Mouse (Mus musculus) right cerebral cortex, postnatal 4 days (tissue): ENCODE results near the gene Desi2.
"Not testable (repeated sequence)": the region's sequence is repeated elsewhere in the genome, so short reads cannot be mapped to it uniquely, and the experiment has no call there.

ENCODE experiments used
- DNase-seq: peaks from one replicate; pipeline ENCODE4 v3.0.0-alpha.2; 2022

Gene Desi2

GRCm38 (mm10) chr1:178187216-178187791 is at the start of gene Desi2:
Gene Desi2, plus strand, starts transcription at chr1:178187417.
- DNase-seq: peak; percentile 77

GRCm38 (mm10) chr1:178146513-178146912 is 40.7 kb upstream of the Desi2 start:
- not testable (repeated sequence) for DNase-seq

- not testable (repeated sequence) for DNase-seq
Measured at GRCm38 (mm10) chr1:178146915-178147314, 40.3 kb upstream of the Desi2 start.

GRCm38 (mm10) chr1:178182251-178182650 is 5.0 kb upstream of the Desi2 start:
- no peak for DNase-seq

GRCm38 (mm10) chr1:178185591-178185990 is 1.6 kb upstream of the Desi2 start:
- no peak for DNase-seq

GRCm38 (mm10) chr1:178187810-178188209 is 593 bp downstream of the Desi2 start:
- DNase-seq: not testable (repeated sequence)

DNA sequence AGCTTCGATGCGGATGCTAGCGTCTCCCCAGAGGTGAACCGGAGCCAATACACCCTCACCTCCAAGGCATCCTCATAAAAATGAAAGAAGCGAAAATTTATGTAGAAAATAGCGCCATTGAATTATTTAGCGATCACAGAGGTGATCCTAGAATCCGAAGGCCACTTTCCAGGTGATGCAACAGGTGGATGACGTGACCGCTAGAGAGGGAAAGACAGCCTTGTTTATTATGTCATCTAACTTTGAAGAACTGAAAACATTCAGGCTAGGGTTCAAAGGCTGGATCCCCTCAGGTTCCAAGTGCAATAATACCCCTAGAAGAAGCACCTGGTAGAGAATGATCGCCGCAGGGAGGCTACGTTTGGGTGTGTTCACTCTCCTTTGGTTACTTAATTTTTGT is 1.2 kb downstream of the Desi2 start:
- no peak for DNase-seq

- DNase-seq: no peak
Measured at GRCm38 (mm10) chr1:178205701-178206325, 18.6 kb downstream of the Desi2 start.

DNA sequence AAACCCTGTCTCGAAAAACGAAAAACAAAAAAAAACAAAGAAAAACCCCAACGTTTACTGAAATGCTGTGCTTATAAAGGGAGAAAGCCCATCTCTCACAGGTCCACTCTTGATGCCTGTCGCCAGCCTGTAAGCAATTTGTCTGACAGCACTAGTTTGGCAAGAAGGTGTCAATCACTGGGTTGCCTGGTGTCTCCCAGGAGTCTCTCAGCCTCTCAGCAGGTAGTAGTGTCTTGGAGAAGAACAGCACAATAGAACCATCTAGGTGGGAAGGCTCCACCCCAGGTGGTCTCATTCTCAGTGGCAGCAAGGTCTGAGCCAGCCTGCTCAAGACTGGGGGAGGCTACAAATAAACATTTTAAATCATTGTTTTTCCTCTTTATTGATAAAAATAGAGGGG is 20.6 kb downstream of the Desi2 start:
- not testable (repeated sequence) for DNase-seq

- DNase-seq: no peak
Measured at GRCm38 (mm10) chr1:178209966-178210365, 22.7 kb downstream of the Desi2 start.

DNA sequence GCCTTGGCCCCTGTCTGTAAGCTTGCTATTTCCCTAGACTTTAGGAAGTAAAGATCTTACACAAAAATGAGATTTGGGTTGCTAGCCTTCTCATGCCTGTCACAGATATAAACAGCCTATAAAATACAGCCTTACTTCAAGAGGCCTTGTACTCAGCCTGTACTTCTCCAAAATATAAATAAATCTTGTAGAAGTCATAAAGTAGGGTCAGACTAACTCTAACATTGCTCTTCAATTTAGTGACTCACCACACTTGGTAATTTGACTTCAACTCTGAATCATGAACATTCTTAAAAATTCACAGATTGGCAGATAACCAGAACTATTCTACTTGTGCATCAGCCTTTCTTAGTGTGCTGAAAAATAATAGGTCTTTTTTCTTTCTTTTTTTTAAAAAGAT is 29.9 kb downstream of the Desi2 start:
- DNase-seq: no peak

DNA sequence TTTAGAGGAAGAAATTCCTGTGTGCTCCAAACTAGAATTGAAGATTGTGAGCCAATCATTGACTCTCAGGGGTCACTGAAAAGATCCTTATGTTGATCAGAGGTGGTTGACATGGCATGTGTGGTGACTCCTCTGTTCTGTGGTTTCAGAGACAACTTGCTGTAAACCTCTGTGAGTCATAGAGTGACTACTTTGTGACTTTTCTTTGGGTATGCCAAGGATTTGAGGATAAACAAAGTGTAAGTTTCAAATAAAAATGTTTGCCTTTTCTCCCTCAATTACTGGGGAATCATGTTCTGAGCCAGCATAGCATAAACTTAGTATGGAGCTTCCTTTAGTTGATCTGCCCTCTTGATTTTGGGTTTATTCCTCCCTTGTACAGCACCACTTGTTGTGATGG is 31.1 kb downstream of the Desi2 start:
- no peak for DNase-seq

DNA sequence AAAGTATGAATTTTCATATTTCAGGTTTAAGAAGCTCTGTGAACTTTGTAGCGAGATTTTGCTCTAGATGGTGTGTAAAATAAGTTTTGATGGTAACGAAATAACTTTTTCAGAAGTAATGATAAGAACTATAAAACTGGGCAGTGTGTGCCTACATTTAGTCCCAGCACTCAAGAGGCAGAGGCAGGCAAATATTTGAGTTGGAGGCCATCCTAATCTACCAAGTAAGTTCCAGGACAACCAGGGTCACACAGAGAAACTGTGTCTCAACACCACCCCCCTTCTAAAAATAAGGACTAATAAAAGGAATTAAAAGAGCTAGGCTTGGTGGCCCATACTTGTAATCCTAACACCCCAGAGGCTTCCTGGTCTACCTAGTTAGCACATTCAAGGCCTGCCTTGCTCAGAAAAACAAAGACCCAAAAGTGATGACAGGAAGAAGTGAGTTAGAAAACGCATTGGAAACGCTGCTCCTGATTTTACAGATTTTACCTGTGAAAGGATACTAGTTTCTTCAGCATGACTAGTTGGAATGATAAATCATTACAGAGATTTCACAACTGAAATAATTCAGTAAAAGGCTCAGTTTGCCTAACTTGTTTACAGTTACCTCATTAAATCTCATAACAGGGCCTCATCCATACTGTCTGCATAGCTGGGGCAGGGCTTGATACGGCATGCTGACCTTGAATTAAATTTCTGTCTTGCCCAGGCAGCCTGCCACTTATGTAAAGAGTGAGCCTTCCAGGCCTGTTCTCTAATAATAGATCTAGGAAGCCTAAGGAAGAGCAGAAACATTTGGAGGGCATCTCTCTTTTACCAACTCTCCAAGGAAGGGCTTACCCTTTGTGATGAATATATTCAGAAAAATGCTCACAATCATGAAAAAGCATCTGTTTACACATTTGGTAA is 32.2 kb downstream of the Desi2 start:
- DNase-seq: no peak

GRCm38 (mm10) chr1:178228888-178229287 is 41.7 kb downstream of the Desi2 start:
- not testable (repeated sequence) for DNase-seq

GRCm38 (mm10) chr1:178234109-178234508 is 46.9 kb downstream of the Desi2 start:
- DNase-seq: no peak

- DNase-seq: no peak
Measured at GRCm38 (mm10) chr1:178235919-178236466, 48.8 kb downstream of the Desi2 start.

- DNase-seq: no peak
Measured at GRCm38 (mm10) chr1:178238676-178239075, 51.5 kb downstream of the Desi2 start.

- no peak for DNase-seq
Measured at GRCm38 (mm10) chr1:178241884-178242508, 54.8 kb downstream of the Desi2 start.

DNA sequence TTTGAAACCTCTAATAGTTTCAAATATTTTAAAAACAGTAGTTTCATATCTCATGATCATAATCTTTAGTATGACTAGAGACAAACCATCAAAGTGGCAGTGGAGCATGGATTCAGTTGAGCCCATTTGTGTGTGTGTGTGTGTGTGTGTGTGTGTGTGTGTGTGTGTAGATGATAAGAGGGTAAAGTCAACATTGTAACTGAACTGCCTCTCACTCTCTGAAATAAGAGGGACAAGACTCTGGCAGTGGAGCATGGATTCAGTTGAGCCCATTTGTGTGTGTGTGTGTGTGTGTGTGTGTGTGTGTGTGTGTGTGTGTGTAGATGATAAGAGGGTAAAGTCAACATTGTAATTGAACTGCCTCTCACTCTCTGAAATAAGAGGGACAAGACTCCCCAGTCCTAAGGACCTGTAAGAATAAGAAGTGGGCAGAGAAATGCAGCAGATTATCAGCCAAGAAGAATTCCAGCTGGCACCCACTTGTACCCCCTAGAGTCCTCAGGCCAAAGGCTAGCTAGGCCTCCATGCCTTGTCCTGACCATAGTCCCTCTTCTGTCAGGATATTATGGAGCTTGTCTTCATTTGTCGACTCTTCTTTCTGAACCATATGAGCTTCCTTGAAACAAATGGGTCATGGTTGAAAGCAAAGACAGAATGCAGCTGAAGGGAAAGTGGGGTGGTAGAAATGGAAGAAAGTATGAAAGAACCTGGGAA is 61.0 kb downstream of the Desi2 start:
- no peak for DNase-seq

DNA sequence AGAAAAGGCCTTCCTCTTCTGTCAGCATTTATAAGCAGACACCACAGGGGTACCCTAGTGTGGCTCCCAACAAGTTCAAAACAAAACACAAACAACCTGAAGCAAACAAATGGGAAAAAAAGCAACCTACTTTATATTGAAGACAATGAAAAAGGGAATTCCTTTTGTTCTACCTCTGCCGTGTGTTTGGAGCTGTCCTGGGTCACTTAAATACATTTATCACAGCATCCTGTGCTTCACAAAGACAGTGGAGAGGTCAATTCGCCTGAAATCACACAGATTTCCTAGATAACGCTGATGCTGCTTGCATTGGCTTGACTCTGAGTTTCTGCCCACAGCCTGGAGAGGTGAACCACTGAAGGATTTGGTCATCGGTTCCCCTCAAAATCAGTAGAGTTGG is 67.4 kb downstream of the Desi2 start:
- no peak for DNase-seq

GRCm38 (mm10) chr1:178256351-178256750 is 69.1 kb downstream of the Desi2 start:
- DNase-seq: no peak

GRCm38 (mm10) chr1:178258821-178259220 is 71.6 kb downstream of the Desi2 start:
- no peak for DNase-seq
